Mouse (Mus musculus) limb, embryonic 14.5 days (tissue): Measurements from ENCODE around the gene Dab2ip. TPM values are rescaled to one million over a fixed set of nuclear protein-coding genes. Genes with fewer than 3 reads are reported as not detected.
A peak's percentile ranks its signal among the peaks of the same experiment; 100 is the strongest.

Source experiments
- ATAC-seq: fragments of 200-750 bp; cut with Nextera tagmentation; 2 replicates; pipeline ENCODE4 v1.8.0; 2017; ENCODE audit warnings: low read depth, moderate number of reproducible peaks, moderate TSS enrichment; ENCODE audit not compliant: low FRiP score
- DNase-seq: peaks from one replicate; pipeline ENCODE4 v3.0.0-alpha.2; 2015; ENCODE audit warnings: low spot score
- H3K27ac ChIP-seq: fragments of 300-500 bp; sonication (generic); replicated peaks from 2 replicates; pipeline ENCODE4 v1.5.1; 2014; ENCODE audit warnings: low read depth, mild to moderate bottlenecking, low read length, moderate library complexity, mixed read lengths
- H3K27me3 ChIP-seq: fragments of 300-500 bp; sonication (generic); 2 replicates; pipeline ENCODE4 v1.6.1; 2014; ENCODE audit warnings: low read length, mixed read lengths; ENCODE audit not compliant: control insufficient read depth, insufficient read depth
- H3K36me3 ChIP-seq: fragments of 300-500 bp; sonication (generic); 2 replicates; pipeline ENCODE4 v1.6.1; 2014; ENCODE audit warnings: mild to moderate bottlenecking, low read length, moderate library complexity, mixed read lengths; ENCODE audit not compliant: control insufficient read depth, insufficient read depth
- H3K4me1 ChIP-seq: fragments of 300-500 bp; sonication (generic); 2 replicates; pipeline ENCODE4 v1.6.1; 2014; ENCODE audit warnings: antibody characterized with exemption, low read length, mixed read lengths; ENCODE audit not compliant: control insufficient read depth, insufficient read depth
- H3K4me2 ChIP-seq: fragments of 300-500 bp; sonication (generic); replicated peaks from 2 replicates; pipeline ENCODE4 v1.6.1; 2014; ENCODE audit warnings: low read depth, mild to moderate bottlenecking, low read length, moderate library complexity; ENCODE audit not compliant: severe bottlenecking
- H3K4me3 ChIP-seq: fragments of 300-500 bp; sonication (generic); replicated peaks from 2 replicates; pipeline ENCODE4 v1.5.1; 2014; ENCODE audit warnings: low read length
- H3K9ac ChIP-seq: fragments of 300-500 bp; sonication (generic); 2 replicates; pipeline ENCODE4 v1.6.1; 2014; ENCODE audit warnings: mild to moderate bottlenecking, low read depth, low read length, moderate library complexity; ENCODE audit not compliant: severe bottlenecking
- H3K9me3 ChIP-seq: fragments of 300-500 bp; sonication (generic); 2 replicates; pipeline ENCODE4 v1.6.1; 2016; ENCODE audit warnings: low read length; ENCODE audit not compliant: control insufficient read depth
- POLR2A ChIP-seq: fragments of 200-500 bp; IDR thresholded peaks from 2 replicates; pipeline ENCODE4 v1.8.0; 2012; ENCODE audit warnings: inconsistent platforms, mild to moderate bottlenecking, moderate library complexity, borderline replicate concordance; ENCODE audit not compliant: insufficient read depth, insufficient read length; ENCODE audit errors: extremely low read depth
- WGBS: fragments of 180-500 bp; shearing (Covaris S2); extraction: QIAGEN DNeasy Blood & Tissue Kit; methylation state at CpG from one replicate; pipeline ENCODE4 v1.1.7; 2014; 5-methylcytosine and 5-hydroxymethylcytosine counted together
- polyA plus RNA-seq, 2 experiments: library from polyadenylated mRNA; depleted of rRNA in 1 of 2; stranded (reverse) in 1 of 2; unstranded in 1 of 2; fragments of >200 nt; fragmentation: Nextera tagmentation in 1 of 2; extraction: Ambion mirVana in 1 of 2; gene quantifications; 2 replicates each; pipeline versions ENCODE4 v1.2.1 to v1.2.3; 2012 to 2014

Dab2ip gene
- polyA plus RNA-seq, 2 experiments, result 62.2 to 69.8 TPM

GRCm38 (mm10) chr2:35608856-35609255, 50.8 kb downstream of the Dab2ip start:
- DNase-seq (no peak), ATAC-seq (no peak)
- WGBS, result 74% methylated on average over 7 of the region's 7 CpGs
- no peak overlapping the region for H3K4me3 ChIP-seq
- H3K4me2 ChIP-seq, result no peak overlapping the region
- H3K9ac ChIP-seq, result no peak overlapping the region
- H3K4me1 ChIP-seq, result peaks cover 36% of the 10 kb centered on the region
- no peak overlapping the region for H3K27ac ChIP-seq
- H3K27me3 ChIP-seq, result no peaks in the 10 kb centered on the region
- no peaks in the 10 kb centered on the region for H3K9me3 ChIP-seq
- no peak for TF ChIP-seq POLR2A
- no peaks in the 10 kb centered on the region for H3K36me3 ChIP-seq

GRCm38 (mm10) chr2:35609317-35609716, 51.3 kb downstream of the Dab2ip start:
- no peak overlapping the region for H3K27ac ChIP-seq
- H3K9me3 ChIP-seq, result no peaks in the 10 kb centered on the region
- no peak for ATAC-seq
- H3K4me1 ChIP-seq, result peaks cover 41% of the 10 kb centered on the region
- DNase-seq, result no peak
- H3K27me3 ChIP-seq, result no peaks in the 10 kb centered on the region
- H3K4me2 ChIP-seq, result no peak overlapping the region
- no peaks in the 10 kb centered on the region for H3K36me3 ChIP-seq
- TF ChIP-seq POLR2A, result no peak
- no peak overlapping the region for H3K4me3 ChIP-seq
- 46% methylated on average over 9 of the region's 9 CpGs for WGBS
- H3K9ac ChIP-seq, result no peak overlapping the region

- WGBS, result 2% methylated on average over 11 of the region's 11 CpGs
- Histone ChIP-seq H3K4me1 (peaks cover 44% of the 10 kb centered on the region), H3K36me3 (no peaks in the 10 kb centered on the region), H3K27ac (peak overlapping the region; percentile 43; the same call in 1 of the 2 replicates), H3K4me3 (no peak overlapping the region), H3K9ac (no peak overlapping the region; the same call in 1 of the 2 replicates), H3K27me3 (no peaks in the 10 kb centered on the region), H3K9me3 (no peaks in the 10 kb centered on the region), H3K4me2 (peak overlapping the region; percentile 43)
- no peak for TF ChIP-seq POLR2A
- DNase-seq (no peak), ATAC-seq (peak; percentile 49; the same call in 1 of the 2 replicates)
Measured at GRCm38 (mm10) chr2:35610168-35610951, 52.3 kb downstream of the Dab2ip start.

GRCm38 (mm10) chr2:35610976-35611375, 52.9 kb downstream of the Dab2ip start:
- no peaks in the 10 kb centered on the region for H3K36me3 ChIP-seq
- H3K27me3 ChIP-seq, result no peaks in the 10 kb centered on the region
- WGBS, result 76% methylated on average over 7 of the region's 7 CpGs
- H3K9ac ChIP-seq, result no peak overlapping the region
- H3K9me3 ChIP-seq, result no peaks in the 10 kb centered on the region
- peak overlapping the region; percentile 43; the same call in 1 of the 2 replicates for H3K27ac ChIP-seq
- no peak for TF ChIP-seq POLR2A
- no peak overlapping the region; the same call in 1 of the 2 replicates for H3K4me2 ChIP-seq
- peaks cover 44% of the 10 kb centered on the region for H3K4me1 ChIP-seq
- no peak overlapping the region for H3K4me3 ChIP-seq
- ATAC-seq (no peak), DNase-seq (no peak)

GRCm38 (mm10) chr2:35611645-35612044, 53.6 kb downstream of the Dab2ip start:
- H3K27ac ChIP-seq, result no peak overlapping the region
- no peaks in the 10 kb centered on the region for H3K9me3 ChIP-seq
- H3K36me3 ChIP-seq, result no peaks in the 10 kb centered on the region
- 97% methylated on average over 4 of the region's 4 CpGs for WGBS
- H3K4me2 ChIP-seq, result no peak overlapping the region
- ATAC-seq (no peak), DNase-seq (no peak)
- H3K27me3 ChIP-seq, result no peaks in the 10 kb centered on the region
- H3K4me1 ChIP-seq, result peaks cover 44% of the 10 kb centered on the region
- no peak overlapping the region for H3K9ac ChIP-seq
- TF ChIP-seq POLR2A, result no peak
- H3K4me3 ChIP-seq, result no peak overlapping the region
